Mouse (Mus musculus): ENCODE results near the gene A930017K11Rik. TPM values are rescaled to one million over a fixed set of nuclear protein-coding genes. Genes with fewer than 3 reads are reported as not detected.
A peak's percentile ranks its signal among the peaks of the same experiment; 100 is the strongest.

A930017K11Rik gene
- under 1 TPM; 0.32 to 0.57 TPM for total RNA-seq (2021)
- long read RNA-seq, experiment 1, partial matches to known transcripts = 0 of 1 reads
- long read RNA-seq, experiment 1, other reads (novel, unspliced or antisense) = 1 of 1 reads
- long read RNA-seq, experiment 2, partial matches to known transcripts = 0 of 1 reads
- long read RNA-seq, experiment 2, other reads (novel, unspliced or antisense) = 1 of 1 reads

DNA sequence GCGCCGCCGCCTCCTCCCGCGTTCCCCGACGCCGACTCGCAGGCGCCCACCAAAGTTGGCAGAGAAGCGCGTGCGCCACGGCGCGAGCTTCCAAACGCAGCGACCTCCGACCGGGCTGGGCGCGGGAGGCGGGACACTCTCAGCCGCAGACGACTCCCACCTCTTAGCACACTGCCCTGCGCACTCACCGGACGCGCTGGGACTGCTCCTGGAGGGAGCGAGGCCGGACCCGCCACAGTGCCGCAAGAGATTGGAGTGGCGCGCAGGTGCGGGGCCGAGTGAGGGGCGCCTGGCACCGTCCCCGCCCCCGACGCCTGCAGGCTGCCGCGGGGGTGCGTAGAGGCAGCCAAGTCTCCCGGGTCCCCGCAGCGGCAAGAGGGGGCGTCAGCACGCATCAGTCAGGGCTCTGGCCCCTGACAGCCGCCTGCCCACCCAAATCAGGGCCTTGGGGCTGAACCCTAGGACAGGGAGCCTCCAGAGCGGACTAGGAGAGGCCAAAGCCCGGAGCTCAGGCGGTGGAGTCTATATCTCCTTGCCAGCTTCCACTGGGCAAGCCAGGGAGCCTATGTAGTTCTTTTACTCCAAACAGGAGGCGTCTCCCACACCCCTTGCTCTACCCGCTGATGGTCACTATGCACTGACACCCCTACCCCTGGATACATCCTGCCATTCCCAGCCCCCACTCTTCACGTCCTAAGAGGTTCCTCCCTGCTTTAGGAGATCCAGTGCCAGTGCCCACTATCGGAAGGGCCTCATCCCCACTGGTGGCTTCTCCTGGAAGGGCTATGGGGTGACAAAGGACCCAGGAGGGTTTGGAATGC, at the start of gene A930017K11Rik:
Gene A930017K11Rik, minus strand, starts transcription at position 763 of the 821 bp plus-strand sequence.
- DNase-seq = no peak

DNA sequence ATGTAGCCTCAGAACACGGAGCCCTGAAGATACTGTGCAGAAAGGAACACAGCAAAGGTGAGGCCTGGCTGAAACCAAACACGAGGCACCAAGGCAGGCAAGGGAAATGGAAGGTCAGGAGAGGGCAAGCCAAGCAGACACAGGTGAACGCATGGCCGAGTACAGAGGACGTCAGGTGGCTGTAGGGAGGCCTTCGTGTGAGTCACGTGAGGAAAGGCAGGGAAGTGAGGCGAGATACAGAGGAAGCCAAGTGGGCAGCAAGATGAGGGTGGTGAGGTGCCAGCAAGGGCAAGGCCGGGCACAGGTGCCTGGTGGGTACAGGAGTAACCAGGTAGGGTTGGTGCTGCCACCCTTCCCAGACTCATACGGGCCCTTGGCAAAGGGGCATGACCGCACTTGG, 46.1 kb upstream of the A930017K11Rik start:
- no peak for DNase-seq

DNA sequence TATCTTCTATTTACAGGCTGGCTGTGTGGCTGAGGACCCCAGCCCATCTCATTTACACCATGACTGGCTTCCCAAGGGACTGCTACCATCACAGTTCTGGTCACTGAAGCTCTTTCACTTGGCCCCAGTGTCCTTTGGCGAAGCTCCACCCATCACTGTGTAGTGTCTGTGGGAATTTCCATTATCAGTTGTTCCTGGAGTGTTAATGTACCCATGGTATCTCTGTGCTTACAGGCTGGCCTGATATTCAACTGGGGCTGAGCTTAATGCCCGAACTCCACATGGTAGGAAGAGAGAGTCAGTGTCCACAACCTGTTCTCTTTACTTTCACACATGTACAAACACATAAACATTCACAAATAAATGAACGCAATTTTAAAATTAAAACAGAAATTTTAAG, 41.1 kb upstream of the A930017K11Rik start:
- DNase-seq = no peak

DNA sequence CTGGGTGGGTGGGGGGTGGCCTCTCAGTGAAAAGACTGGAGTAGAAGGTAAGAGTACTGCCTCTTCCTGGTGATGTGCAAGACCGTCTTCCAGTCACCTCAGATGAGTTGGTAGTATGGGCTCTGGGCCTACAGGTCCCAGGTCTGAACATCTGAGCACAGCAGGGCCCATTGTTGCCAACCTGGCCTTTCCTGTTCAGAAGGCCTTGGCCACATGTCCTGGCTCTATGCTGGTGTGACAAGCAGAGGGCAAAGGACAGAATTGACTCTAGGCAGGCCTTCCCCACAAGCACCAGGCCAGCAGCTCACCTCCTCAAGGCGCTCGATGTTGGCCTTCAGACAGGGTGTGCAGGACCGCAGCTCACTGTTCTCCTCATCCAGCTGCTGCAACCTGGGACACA, 39.9 kb upstream of the A930017K11Rik start:
- DNase-seq = no peak

DNA sequence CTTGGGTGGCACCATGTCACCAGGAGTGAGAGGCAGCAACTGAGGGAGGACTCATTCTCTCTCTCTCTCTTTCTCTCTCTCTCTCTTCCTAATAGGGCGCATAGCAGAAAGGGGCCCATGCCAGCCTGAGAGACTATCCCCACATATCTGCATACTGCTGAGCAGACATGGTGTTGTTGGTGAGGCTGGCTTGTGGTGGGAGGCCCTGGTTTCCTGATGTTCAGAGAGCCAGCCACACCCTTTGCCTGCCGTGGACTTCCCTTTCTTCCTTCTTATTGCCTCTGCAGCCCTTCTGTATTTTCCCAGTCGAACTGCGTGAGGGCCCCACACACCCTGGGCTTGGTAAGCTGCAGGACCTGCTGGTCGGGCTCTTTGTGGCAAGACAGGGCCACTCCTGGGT, 38.0 kb upstream of the A930017K11Rik start:
- no peak for DNase-seq

DNA sequence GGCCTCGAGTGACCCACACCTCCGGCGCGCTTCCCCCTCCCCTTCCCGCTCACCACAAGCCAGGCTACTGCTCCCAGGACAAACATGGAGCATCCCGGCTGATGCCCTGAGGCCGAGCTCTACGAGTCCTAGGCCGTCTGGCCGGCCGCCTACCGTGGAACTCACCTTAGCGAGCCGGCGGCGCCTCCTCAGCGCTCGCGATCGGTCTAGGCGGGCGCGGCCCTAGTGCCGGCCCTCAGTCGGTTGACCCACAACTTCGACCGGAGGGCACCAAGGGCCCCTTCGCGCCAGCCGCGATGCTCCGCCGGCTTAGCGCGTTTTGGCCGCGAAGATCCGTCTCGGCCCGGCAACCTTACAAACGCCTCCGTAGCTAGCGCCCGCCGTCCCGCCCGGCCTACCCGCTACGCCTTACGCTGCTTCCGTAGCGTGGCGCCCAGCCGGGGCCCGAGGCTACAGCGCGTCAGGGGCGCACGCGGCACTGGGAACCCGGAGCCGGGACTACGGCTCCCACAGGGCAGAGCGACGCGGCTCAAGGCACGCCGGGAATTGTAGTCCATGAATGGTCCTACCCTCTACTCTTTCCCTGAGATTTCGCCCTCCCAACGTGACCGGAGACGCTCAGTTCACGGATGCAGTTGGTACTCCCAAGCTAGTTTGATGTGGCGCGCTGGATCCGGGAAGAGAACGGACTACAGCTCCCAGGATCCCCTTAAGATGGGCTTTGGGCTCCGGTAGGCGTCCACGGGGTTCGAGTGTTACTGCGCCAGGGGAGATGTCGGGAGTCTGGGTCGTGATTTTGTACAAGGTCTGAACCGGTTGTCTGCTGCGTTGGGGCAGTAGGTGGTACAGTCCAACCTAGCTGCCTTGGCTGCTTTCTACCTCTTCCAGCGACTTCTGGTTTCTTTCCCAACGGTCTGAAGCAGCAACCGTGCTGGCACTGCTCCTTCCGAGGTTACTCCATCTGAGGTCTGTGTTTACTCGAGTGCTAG, 33.2 kb upstream of the A930017K11Rik start, which contains the start of gene Capn15:
Gene Capn15, minus strand, starts transcription at position 491 of the 989 bp plus-strand sequence.
- DNase-seq = peak; percentile 93 to 97

DNA sequence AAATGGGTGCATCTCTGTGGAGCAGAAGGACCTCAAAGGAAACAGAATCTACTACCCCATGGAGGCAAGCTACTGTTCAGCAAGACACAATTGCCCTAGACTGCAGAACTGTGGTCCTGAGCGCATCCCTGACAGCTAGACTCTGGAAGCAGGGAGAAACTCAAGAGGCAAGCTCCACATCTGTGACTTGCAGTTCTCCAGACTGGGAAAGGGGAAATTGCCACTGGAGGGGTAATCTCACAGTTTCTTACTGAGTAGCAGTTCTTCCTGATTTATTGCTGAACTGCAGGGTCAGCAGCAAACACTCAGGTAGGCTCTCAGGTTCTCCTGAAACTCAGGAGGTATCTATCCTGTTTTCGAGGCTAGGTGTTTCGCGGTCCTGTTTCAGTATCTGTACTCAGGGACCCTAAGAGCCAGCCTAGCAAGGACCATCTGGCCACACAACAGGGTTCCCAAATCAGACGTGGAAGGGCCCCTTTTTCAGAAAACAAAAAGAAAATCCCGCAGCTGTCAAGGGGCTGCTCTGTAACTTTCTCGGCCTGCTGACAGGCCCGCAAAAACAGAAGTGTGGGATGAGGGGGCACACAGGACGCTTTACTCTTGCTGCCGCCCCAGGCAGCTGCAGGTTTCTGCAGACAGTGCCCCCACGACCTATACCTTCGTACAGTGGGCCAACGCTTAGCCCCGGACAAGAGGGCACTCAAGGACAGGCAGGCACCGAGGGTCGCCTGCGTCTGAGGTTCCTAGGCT, 32.4 kb upstream of the A930017K11Rik start:
- DNase-seq = no peak

DNA sequence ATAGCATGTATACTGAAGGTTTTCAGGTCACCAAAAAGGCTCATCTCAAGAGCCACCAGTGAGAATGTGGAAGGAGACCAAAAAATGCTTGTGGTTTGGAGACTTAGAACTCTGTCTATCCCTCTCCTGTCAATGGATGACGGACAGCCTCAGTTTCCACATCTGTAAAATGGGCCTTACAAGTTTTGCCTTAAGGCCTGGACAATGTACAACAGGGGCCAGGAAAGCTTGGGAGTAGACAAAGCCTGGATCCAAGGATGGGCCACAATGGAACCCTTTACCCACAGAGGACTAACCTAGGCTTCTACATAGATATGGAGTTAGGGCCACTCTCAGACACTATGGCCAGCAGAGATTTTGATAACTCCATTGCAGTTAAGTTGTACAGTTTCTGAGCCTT, 31.7 kb upstream of the A930017K11Rik start:
- DNase-seq = no peak

DNA sequence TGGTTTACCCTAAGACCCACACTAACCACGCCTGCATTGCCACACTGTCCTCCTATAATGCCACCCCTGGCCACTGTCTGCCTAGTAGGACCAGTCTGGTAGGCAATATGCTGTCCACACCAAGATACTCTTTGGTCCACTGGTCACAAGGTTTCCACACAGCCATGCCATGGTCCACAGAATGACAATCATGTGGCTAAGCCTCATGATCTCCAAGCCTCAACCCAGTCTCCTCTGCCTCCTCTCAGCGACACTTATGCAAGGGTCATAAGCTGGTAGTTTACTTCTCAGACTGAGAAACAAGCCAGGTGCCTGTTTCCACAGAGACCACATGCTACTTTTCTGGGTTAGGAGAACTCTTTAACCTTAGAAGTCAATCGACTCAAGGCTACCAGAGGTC, 30.5 kb upstream of the A930017K11Rik start:
- DNase-seq = no peak

DNA sequence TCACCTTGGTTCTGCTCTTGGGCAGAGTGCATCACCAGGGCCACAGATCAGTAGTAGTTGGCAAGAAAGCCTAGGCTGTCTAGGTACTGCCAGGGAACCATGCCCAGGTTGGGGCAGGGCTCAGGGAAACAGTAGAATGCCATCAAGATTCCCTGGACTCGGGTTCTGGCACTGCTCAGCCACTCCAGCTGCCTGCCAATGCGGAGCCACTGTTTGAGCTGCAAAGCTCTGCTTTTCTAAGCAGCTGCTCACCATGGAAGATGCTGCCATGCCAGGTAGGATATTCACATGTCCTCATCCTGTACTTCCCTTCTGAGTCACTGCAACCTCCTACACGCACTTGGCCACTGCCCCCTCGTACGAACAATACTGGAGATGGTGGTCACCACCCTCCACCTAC, 28.5 kb upstream of the A930017K11Rik start:
- peak; percentile 66 to 74 for DNase-seq

DNA sequence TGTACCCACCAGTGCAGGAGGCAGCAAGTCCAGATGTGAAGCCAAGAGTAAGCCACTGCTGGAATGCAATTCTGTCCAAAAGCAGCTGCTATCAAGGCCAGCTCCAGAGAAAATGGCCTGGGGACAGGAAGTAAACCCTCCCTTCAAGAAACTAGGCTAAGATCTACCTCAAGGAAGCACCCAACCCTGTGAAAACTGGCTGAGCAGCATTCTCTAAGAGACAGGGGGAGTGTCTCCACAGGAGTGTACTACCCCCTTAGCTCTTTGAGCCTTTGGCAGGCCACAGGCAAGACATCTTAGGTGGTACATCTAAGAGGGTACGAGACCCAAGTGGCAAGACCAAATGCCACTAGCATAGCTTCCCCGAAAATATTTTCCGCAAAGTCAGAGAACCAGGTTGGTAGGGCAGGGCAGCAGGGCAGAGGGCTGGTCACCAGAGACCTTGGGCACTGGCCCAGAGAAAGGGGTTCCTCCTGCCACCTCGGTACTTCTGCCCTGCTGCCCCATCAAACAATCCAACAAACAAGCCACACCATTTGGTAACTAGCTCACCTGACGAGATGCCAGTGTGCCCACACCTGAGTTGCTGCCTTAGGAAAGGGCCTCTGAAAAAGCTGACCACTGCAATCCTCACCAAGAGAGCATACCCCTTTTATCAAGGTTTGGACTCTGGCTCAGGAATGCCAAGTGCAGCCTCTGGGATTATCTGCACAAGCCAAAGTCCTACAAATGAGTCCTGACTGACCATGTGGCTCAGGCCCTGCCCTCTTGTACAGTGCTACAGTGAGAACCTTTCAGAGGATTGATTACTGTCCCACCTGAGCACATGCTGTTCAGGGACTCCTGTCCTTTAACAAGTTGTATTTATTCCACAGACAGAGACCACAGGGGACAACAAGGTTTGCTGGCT, 27.7 kb upstream of the A930017K11Rik start:
- no peak for DNase-seq

DNA sequence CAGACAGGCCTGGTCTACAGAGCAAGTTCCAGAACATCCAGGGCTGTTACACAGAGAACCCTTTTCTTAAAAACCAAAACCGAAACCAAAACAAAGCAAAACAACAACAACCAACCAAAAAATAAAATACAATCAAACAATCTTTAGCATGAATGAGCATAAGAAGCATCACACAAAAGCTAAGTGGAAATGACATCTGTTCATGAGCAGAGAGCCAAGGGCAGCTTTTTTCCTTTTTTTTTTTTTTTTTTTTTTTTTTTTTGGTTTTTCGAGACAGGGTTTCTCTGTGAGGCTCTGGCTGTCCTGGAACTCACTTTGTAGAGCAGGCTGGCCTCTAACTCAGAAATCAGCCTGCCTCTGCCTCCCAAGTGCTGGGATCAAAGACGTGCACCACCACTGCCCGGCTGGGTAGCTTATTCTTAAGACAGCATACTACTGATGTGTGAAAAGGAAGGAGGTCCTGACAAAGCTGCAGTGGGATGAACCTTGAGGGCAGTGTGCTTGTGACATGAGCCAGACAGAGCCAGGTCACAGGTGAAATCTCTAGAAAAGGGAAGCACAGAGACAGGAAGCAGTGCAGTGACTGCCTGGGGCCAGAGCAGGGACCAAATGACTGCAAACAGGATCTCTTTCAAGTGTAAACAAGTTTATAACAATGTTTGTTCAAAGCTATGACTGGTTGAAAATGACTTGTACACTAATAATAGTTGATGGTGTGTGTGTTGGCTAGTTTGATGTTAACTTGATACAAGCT, 18.8 kb upstream of the A930017K11Rik start:
- no peak for DNase-seq

DNA sequence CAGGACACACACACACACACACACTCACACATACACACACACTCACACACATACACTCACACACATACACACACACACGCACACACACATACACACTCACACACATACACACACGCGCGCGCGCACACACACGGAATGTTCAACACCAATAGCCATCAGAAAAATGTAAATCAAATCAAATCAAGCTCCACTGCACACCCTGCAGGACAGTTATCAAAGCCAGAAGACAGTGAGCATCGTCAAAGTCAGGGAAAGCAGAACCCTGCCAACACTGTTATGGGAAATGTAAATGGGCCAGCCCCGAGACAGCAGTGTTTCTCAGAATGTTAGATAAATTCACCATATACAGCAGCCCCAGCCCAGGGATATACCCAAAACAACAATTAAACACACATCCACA, 18.1 kb upstream of the A930017K11Rik start:
- no peak for DNase-seq

DNA sequence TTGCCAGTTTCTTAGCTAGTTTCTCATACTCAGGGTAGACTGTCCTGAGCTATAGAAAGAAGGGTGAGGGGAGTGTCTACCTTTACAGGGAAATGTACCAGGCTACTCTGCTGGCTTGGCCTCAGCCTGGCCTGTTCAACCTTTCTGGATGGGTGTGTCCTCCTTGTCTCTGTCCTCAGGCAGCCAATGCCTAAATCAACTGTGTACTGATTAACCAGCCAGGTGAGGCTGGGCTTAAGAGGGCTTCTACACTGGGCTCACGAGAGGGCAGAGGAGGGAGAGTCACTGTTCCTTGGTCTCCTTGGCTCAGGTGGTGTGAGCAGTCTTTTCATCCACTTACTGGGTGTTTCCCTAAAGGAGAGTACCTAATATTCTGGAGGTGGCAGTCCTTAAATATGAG, 15.8 kb upstream of the A930017K11Rik start:
- no peak for DNase-seq

DNA sequence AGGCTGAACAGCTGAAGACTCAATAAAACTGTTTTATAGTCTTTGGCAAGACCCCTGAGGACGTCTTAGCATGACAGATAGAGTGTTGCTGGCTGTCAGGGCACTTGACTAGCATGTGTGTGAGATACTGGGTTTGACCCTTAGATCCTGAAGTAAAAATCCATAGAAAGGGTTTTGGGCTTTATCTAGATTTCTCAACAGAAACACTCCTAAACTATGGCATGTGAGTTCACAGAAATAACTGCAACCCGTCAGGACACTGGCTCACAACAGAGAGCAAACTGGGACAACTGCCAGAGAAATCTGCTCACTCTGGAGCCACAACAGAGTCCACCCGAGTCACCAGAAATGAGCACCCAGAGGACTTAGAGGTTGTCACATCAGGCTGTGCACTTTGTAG, 15.3 kb upstream of the A930017K11Rik start:
- DNase-seq = peak; percentile 46 to 47

DNA sequence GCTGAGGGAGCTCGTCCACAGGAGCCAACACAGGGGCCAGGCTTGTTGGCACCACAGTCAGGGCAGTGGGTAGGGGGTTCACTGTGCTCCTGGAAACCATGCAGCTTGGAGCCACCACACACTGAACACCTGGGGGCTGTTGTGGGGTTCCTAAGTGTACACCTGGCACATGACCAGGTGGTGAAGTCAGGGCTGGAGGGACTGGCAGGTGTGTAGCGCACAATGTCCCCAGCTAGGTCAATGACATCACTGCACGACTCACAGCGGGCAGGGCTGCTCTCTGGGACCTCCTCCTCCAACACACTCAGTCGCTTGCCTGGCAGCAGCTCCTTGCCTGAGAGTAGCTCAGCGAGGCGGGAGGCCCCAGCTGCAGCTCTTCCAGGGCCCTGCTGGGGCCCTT, 11.9 kb upstream of the A930017K11Rik start:
- no peak for DNase-seq

DNA sequence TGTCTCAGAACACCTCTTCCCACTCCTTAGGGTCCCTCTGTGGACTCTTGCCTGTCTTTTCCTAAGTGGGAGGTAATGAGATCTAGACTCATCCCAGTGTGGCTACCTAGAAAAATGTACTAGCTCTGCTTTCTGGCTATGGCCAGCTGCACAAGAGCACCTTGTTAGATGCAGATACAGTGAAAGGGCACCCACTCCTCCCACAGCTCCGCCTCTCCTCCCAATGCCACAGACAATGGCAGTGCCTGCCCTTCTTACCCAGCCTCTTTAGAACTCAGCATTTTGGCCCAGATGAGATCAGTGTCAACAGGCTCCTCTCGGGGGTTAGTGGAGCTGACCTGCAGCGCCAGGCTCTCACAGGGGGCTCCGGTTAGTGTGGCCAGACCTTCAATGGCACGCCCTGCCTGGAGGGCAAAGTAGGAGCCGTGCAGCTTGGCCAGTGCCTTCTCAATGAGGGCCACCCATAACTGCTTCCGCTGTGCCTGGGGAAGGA, 10.1 kb upstream of the A930017K11Rik start:
- no peak for DNase-seq

DNA sequence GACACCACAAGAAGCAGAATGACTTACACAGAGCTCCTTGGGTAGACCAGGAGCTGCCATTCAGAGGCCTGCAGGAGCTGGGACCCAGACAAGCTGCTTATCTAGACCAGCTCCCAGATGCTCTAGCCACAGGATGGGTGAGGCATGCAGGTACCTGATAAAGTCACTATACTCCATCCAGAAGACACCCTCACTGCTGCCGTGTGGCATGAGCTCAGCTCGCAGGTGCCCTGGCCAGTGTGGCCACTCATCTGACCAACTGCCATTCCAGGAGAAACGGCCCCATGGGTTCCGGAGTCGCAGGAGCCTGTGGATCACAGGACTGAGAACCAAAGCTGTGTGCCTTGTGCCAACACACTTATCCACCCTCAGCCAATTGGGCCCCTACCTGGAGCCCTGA, 9.2 kb upstream of the A930017K11Rik start:
- DNase-seq = no peak

DNA sequence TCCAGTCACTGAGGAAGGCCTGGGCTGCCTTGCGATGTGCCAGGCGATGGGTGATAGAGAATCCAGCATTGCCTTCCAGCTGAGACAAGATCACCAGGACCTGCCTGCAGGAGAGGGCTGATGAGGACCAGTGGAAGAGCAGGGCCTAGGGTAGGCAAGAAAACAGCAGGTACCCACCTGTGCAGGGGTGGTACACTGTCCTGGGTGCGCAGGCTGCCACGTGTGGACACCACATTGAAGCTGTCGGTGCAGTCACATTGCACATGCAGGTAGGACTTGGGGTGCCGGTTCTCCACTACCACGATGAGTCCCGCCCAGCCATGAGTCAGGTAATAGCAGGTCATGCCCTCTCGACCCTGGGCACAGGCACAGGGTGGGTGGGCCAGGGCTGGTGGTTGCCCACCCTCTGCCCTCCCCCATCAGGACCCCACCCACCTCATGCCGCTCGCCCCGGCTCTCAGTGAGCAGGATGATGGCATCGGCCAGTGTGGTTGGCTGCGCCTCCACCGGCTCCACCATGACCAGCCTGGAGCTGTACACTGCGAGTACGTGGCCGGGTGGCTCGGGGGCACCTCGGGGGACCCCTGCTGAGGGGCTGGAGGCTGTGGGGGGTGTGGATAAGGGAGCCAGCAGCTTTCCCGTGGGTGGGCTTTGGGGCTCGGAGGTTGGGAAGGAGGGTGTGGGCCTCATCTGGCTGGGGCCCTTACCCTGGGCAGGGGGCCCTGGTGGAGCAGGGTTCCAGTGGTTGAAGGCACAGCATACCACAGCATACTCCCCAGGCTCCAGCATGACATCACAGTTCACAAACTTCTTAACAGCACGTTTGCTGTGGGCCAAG, 7.5 kb upstream of the A930017K11Rik start:
- DNase-seq = no peak
